Mouse (Mus musculus) monocyte, adult 2 months (primary cell): ENCODE data around the gene Kpna6.
"Not testable (repeated sequence)": the region's sequence is repeated elsewhere in the genome, so short reads cannot be mapped to it uniquely, and the experiment has no call there.

ENCODE experiments used
- DNase-seq, 2 experiments: peaks; one replicate each; pipeline ENCODE4 v3.0.0; 2022; ENCODE audit warnings: low spot score in 2 of 2, low read depth in 1 of 2

Gene Kpna6

DNA sequence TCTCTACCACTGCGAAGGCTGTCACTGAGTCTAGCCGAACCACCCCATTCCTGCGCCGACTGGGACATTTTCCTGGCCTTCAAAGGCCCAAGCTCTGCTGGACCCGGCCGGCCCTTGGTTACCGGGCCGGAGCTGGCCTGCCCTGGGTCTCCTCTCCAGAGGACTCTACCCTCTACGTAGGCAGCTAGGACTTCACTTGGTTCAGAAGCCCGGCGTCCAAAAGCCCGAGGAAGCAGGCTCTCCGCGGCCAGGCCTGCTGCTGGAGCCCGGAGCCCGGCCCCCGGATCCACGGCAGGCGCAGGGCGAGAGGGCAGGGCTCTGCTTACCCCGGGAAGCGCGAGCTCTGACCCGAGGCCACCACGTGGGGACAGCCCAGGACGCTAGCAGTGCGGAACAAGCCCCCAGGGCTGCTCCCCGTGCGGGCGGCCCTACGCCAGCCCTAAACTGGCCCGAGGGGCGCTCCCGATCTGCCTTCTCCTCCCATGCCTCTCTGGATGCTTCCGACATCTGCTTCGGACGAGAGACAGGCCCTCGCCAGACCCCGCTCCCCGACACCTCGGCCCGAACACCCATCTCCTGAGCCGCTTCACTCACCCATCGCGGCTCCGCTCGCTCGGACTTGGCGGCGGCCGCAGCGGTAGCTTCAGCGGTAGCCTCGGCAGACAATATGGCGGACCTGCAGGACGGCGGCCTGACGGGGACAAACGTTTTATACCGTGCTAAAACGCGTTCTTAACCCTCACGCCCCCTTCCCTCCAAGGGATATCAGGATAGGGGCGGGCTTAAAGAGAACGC is at the start of gene Kpna6:
TSS of gene Kpna6 (minus strand) at position 685 of the 795 bp plus-strand sequence.
- DNase-seq = peak; percentile 41 to 70

DNA sequence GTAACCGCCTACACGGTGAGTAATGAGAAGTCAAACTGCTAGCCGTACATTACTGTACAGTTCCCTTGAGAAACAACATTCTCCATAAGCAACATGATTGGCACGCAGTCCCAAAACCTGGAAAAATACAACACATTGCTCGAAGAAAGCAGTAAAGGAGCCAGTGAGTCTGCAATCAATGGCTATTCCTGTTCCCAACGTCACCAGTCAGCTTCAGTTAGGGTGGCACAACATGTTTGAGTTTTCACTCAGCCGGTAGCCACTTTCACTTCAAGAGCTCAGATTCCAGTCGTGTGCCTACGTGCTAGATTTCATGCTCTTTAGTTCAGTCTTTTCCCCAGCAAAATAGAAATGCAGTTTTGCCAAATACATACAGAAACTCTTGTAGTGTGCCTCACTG is 43.7 kb upstream of the Kpna6 start:
- no peak for DNase-seq

DNA sequence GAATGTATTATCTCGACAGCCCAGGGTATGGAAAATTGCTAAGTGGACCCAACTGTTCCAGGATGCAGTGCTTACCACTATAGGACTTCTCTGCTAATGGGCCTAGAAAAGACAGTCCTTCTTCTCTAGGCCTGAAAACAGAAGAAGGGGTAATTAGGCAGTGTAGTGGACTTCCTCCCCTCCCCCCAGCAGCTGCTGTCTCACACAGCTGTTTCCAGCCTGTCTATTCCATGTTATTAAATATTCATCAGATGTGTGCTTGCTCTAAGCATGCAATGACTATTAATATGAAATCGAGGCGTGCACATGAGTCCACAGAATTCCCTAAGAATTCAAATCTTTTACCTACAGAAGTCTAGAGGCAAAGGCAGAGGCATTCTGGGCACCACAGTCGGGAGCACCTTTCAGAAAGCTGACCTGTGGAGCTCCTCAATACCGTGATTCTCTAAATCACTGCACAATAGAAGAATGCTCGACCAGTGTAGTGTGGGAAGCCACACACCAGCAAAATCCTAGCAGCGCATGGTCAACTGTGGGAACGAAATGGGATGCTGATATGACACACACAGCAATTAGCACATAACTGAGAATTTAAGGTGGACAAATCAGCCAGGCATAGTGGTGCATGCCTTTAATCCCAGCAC is 37.0 kb upstream of the Kpna6 start:
- DNase-seq = no peak

DNA sequence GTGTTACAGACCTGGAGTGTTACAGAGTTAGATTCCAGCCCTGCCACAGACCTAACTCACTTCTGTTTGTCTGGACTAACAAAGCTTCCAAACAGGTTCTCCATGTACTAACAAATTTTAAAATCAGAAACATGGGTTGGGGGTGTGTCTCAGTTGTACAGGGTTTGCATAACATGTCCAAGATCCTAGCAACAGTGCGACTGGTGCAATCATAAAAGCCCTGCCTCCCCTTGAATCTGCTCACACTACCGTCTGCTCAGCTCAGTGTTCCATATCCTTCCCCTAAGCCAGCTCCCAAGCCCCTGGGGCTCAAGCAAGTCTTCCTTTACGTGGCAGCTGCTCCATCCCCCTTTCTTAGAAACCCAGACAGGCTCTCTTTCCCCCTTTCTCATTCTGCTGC is 34.2 kb upstream of the Kpna6 start:
- DNase-seq = no peak

DNA sequence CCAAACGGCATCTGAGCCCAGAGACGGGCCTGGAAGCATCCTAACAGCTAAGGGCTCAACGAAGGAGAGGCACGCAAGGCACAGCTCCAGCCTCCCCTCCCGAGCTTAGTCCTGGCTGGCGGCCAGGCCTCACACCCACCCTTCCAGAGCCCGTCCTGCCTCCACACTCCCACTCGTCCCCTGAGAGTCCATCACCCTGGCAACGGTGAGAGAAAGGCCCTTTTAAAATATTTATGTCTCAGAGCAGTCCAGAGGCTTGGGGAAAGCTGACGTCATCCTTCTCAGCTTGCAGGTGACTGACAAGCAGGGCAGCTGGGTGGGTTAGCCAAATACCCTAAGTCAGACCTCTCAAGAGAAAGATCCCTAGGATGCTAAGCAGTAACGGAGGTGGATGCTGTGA is 29.9 kb upstream of the Kpna6 start:
- no peak for DNase-seq

DNA sequence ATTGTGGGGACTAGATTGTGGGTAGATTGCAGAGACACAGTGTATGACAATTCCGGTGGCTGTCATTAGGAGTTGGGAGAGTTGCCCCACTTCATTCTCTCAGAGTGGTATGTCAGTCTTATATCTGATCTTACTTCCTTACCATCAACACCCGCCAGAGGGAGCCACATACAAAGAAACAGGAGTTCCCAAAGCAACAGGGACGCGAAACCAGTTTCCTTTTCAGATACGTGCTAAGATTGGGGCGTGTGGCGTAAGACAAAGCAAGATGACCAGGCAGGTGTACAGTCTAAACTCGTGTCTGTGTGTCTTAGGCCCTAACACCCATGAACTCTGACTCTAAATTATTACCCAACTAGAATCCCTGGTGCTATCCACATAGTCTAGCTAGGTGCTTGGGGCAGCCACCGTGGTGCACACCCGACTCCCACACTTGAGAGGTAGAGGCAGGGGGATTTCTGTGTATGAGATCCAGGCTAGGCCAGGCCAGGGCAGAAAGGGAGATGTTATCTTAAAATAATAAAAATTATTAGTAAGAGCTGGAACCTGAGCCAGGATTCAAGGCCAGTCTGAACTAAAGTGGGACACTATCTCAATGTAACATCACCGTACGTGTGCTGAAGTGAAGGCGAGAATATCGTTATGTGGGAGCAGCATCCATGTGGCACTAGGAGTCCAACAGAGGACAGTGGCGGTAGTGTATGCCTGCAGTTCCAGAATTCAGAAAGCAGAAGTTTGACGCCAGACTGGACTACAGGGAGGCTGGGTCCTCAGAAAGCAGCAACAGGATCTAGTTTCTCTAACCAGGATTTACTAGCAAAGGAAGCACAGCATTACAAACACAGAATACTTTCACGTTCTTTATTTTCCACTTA is 29.2 kb upstream of the Kpna6 start:
- DNase-seq = peak; percentile 37 to 65

DNA sequence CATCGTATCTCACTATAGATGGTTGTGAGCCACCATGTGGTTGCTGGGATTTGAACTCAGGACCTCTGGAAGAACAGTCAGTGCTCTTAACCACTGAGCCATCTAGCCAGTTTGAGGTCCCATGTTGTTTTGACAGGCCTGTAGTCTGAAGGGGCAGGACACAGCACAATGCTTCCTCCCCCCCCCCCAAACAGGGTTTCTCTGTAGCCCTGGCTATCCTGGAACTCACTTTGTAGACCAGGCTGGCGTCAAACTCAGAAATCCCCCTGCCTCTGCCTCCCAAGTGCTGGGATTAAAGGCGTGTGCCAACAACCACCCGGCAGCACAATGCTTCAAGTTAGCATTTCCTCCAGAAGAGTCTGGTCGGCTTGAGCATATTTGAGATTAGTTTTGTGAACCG is 28.1 kb upstream of the Kpna6 start:
- DNase-seq = not testable (repeated sequence)

DNA sequence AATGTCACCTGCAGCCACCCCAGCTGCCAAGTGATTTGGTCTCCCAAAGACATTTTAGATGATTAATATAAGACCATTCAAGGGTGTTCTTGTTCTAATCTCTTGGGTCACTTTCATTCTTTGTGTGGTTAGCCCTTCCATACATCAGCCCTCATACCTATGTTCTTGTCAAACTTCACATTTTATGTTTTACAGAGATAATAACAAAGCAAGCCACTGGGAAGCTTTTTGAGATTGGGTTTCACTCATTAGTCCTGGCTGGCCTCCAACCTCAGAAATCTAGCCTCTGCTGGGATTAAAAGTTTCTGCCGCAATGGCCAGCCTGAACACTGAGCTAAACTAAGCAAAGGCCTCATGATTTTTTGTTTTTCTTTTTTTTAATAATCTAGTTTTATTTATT is 27.6 kb upstream of the Kpna6 start:
- DNase-seq = no peak

DNA sequence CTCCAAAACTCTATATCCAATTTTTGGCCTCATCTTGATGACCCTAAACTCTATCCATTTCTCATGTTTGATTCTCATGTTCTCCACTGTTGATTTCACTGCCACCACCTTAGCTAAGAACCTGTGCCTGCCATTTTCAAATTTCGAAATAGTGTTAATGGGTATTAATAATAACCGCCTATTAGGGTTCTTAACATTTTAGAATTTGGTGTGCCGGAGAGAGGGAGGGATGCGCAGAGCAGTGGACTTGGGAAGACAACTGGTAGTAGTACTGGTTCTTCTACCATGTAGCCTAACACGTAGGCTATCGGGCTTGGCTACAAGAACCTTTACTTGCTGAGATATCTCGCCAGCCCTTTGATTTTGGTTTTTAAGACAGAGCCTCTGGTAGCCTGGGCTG is 24.6 kb upstream of the Kpna6 start:
- DNase-seq = no peak

DNA sequence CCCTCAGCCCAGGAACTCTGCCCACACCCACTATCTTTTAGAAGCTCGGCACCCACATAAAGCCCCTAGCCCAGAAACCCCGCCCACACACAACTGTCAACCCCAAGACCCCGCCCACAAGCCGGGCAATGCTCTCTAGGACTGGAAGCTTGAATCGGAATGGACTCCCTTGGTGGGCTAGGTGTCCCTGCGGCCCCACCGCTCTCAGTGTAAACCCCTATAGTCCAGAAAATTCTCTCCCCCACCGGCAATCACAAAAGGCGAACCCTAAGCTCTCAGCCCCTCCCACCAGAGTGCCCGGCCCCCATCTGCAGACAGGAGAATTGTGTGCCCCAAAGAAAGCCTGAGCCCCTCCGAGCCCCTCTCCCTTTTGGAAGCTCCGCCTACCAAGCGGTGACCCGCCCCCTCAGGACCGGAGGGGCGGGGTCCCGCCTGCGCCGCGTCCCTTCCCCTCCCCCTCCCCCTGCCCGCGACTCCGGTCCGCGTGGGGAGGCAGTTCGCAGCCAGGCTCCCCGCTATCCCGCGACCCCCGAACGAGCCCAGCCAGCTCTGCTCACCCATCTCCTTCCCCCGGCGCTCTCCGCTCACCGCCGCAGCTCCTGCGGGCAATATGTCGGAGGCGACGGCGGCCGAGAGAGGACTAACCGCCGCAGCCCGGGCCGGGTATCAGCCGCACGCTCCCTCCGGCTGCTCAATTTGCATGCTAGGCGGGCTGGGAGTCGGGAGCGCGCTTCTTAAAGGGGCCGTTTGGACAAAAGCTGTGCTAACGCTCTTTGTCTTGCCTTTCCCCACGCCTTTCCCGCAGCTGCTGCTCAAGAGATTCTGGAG is 23.8 kb upstream of the Kpna6 start, which contains the start of gene Tmem39b:
TSS of gene Tmem39b (minus strand) at position 681 of the 828 bp plus-strand sequence.
- peak; percentile 54 to 72 for DNase-seq

DNA sequence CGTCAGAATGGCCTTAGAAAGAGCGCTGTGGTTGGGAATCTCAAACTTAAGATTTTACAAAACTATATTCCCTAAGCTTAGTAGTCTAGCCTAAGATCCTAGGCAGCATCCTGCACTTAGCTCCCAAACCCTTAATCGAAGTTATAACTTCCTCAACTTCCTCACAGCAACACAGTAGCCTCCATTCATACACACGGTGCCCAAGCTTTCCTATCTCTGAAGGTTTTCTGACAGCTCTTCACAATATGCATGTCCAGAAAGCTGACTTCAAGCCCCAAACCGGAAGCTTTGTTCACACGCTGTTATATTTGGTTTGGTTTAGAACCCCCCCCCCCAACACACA is 23.2 kb upstream of the Kpna6 start:
- DNase-seq = no peak

DNA sequence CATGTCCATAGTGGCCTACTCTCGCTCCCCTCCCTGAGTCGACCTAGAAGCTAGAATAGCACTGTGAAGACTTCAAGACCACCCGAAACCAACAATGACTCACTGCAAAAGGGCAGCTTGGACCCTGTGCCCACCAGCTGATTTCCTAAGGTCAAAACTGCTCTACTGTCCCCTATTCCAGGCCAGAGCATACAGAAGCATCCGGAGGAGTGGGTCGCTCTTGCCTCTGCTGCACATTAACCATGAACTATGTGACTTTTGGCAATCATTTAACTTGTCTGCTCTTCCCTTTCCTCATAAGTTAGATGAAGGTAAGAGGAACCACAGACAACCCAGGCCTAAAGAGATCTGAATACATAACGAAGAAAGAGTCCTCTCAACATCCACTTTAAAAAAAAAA is 12.0 kb upstream of the Kpna6 start:
- DNase-seq = no peak

DNA sequence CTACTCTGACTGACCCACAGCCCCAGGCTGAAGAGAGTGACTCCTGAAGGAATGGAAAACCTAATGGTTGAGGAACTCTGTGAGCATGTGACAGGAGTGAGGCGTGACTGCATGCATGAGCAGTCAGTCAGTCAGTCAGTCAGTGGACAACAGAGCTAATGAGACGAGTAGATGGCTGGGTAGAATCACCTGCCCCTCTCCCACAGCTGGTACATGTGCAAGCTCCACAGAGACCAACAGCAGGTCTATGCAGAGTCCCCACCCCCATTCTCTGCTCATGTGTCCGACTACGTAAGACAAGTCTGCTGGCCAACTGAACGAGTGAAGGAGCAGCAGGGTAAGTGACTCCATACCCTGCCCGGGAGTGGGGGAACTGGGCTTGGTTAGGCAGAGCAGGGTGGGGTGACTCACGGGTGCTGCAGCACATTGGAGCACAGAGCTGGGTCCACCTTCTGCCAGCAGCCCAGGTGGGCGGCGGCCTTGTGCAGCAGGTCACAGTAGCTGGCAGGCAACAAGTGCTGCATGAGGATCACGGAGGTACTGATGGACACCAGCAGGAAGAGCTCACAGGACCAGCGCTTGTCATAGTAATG is 11.4 kb upstream of the Kpna6 start:
- DNase-seq = no peak

DNA sequence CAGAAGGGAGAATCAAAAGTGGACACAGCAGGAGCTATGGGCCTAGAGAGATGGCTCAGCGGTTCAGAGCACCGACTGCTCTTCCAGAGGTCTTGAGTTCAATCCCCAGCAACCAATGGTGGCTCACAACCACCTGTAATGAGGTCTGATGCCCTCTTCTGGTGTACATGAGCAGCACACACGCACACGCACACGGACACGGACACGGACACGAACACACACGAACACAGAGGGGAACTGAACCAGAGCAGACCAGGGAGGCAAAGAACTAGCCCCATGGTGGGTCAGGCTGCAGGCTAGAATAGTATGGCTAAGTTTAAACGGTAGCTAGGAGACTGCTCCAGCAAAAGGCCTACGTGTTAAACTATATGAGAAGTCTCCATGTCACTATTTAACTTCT is 9.3 kb upstream of the Kpna6 start:
- DNase-seq = no peak

DNA sequence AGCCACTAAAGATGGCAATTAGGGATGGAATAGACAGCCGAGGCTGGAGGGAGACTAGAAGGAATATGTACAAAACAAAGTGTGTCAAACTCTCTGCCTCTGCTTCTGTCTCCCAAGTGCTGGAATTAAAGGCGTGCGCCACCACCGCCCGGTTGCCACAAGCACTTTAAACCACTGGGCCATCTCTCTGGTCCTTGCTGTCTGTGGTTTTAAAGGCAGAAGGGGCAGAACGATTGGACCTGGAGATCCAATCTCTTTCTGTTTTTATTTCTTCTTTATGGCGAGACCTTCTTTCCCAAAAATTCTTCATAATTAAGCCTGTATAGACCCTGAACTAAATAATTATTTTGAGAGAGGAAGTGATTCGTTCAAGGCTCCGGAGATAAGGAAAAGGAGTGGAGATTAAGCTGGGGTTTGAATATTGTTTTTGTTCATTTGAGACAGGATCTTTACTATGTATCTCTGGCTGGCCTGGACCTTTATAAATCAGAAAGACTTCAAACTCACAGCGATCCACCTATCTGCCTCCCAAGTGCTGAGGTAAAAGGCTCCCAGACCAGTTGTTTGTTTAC is 397 bp upstream of the Kpna6 start:
- DNase-seq = no peak

DNA sequence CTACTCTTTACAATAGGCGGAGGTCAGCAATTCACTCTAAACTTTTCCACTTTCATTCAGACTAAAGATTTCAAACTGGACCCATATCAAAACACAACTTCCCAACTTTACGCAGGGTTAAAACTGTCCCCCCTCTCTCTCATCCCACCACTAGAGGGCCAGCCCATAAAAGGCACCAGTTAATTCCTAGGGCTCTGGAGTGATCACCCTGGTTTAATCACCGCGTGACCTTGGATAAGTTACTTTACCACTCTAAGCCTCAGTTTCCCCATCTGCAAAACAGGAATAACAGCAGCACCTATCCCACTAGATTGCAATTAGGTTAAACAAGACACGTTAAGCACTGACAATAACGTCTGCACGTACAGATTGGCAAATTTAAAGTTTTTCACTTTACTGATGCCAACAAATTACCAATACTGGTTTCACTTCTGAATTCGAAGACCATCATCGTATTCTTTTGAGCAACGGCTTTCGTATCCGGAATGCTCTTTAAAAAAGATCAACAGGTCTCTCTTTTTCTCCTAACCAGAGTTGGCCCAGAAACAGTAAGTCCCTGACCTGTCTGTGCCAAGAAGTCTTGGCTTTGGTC is 980 bp downstream of the Kpna6 start:
- DNase-seq = peak; percentile 14 to 29

DNA sequence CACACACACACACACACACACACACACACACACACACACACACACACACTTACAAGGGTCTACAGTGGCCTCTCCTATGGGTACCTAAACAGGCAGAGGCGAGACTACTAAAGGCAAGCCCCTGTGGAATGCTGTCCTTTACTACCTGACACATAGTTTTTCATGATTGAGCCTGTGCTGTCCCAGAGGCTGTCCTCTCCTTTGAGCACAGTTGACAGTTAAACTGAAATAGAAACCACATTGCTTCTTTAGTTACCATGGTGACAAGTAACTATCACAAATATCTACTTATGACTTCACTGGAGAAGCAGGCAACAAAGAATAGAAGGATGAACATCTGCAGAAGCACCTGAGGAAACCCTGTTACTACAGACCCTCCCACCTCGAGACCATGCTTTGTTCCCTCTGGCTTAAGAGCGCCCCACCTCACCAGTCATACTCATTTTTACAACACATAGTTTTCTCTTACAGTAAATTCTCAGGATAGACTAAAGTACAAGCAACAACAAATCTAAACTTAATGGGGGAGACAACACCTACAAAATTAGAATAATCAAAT is 10.2 kb downstream of the Kpna6 start:
- no peak for DNase-seq

DNA sequence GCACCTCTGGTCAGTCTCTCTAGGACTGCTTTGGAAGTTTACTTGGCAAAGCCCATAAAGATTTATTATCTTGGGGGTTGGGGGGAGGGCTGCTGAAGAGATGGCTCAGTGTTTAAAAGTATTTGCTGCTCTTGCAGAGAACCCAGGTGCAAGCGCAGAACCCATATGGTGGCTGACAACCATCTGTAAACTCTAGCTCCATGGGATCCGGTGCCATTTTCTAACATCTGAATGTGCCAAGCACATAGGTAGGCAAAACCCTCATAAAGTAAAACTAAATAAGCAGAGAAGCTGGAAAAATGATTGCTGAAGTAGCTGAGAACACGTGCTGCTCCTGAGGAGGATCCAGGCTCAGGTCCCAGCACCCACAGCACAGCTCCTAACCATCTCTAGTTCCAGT is 11.0 kb downstream of the Kpna6 start:
- no peak for DNase-seq

DNA sequence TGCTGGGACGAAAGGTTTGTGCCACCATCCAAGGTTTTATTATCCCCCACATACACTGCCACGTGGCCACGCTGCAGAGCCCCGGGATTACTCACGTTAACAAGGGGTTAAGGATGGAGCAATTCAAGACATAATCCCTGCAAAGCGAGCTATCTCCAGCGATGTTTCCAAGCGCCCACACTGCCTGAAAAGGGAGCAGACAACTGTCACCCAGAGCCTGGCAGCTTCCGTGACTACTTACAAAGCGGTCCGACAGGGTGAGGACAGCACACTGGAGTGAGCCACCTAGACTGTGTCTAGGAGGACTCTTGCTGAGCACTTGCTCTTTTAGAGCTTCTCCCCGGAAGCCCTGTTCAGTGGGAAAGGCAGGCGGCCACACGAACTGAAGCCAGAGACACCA is 17.8 kb downstream of the Kpna6 start:
- no peak for DNase-seq

DNA sequence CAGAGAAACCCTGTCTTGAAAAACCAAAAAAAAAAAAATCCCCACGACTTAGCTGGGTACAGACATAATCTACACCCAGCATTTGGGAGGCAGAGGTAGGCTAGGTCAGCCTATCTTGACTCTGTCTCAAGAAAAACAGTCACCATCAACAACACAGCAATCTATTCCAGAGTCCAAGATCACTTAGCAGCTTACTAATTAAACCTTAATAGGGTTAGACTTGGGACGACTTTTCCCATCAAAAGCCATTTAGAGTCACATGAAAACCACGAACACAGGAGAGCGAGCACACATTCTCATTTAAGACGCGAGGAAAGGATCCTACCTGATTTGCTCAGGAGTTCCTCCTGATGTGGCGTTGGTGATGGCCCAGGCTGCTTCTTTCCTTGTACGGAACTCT is 22.2 kb downstream of the Kpna6 start:
- DNase-seq = no peak
